Mouse (Mus musculus) cerebellum, adult 8-10 months (tissue): ENCODE results near the gene Dcaf7.
"Not testable (repeated sequence)": the region's sequence is repeated elsewhere in the genome, so short reads cannot be mapped to it uniquely, and the experiment has no call there.

Experiments
- DNase-seq: peaks from one replicate; pipeline ENCODE4 v3.0.0; 2022

Gene Dcaf7

DNA sequence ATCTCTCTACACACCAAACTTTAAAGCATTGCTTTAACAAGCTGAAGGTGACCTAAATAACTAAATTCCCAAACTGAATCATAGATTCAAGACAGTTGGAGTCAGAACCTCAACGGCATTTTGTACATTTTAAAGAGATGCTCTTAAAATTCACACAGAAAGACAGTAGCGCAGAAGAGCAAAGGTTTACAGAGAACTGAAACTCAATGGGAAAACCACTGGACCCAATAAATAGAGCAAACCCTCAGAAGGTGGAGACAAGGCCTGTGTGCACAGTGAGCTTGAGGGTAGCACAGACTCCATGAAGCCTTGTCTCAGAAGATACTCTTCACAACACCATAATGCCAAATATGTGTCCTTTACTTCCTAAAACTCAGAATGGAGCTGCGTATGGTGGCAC, 9.1 kb downstream of the Dcaf7 start:
- DNase-seq = no peak

DNA sequence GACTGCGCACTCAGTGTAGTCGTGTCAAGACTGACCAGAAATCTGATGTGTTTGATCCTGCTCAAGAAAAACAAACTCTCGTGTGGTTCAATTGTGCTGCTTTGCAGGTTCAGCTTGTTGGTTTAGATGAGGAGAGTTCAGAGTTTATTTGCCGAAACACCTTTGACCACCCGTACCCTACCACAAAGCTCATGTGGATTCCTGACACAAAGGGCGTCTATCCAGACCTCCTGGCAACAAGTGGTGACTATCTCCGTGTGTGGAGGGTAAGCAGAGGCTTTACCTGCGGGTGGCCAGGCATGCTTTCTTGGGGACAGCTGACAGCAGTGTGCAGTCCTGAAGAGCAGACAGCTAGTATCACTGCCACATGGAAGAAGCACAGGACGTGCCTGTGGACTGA, 9.9 kb downstream of the Dcaf7 start:
- no peak for DNase-seq

DNA sequence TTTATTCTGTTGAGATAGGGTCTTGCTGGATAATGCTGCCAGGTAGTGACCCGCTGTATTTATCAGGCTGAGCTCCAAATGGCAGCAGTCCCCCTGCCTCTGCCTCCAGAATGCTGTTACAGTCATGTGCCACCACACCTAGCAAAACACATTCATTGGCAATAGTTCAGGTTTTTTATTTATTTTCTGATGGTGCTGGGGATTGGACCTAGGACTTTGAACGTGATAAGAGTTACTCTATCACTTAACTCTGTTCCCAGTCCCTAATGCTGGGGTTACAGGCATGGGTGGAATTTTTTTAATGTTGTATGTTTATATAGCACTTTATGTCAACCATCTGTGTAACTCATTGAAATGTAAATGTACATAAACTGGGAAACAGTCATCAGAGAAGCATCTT, 17.2 kb downstream of the Dcaf7 start:
- DNase-seq = no peak

DNA sequence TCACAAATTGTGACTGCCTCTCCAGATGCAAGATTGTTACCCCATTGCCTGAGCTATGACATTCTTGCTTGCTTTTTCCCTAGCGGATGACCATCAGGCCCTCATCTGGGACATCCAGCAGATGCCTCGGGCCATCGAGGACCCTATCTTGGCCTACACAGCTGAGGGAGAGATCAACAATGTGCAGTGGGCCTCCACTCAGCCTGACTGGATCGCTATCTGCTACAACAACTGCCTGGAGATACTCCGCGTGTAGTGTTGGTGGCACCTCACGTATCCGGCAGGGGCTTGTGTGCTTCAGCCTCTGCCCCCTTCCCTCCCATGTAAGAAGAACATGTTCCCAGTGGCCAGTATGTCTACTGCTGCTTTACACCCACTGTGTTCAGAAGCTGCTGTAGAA, 17.9 kb downstream of the Dcaf7 start:
- DNase-seq = no peak

DNA sequence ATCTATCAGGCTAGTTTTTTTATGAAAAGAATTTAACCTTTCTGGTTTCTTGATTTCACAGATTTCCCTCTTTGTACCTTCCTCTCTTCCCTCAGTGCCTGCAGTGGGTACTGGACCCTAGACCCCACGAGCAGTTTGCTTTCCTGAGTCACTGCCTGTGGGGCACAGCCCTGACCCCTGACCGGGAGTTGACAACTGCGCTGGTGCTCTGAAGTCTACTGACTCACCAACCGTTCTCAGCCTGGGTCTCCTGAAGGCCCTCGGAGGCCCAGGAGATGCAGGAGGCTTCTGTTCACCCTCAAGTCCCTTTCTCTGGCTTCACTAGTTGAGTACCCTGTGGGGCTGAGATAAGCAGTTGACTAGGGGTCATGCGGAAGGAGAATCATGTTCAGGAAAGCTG, 18.7 kb downstream of the Dcaf7 start:
- no peak for DNase-seq

DNA sequence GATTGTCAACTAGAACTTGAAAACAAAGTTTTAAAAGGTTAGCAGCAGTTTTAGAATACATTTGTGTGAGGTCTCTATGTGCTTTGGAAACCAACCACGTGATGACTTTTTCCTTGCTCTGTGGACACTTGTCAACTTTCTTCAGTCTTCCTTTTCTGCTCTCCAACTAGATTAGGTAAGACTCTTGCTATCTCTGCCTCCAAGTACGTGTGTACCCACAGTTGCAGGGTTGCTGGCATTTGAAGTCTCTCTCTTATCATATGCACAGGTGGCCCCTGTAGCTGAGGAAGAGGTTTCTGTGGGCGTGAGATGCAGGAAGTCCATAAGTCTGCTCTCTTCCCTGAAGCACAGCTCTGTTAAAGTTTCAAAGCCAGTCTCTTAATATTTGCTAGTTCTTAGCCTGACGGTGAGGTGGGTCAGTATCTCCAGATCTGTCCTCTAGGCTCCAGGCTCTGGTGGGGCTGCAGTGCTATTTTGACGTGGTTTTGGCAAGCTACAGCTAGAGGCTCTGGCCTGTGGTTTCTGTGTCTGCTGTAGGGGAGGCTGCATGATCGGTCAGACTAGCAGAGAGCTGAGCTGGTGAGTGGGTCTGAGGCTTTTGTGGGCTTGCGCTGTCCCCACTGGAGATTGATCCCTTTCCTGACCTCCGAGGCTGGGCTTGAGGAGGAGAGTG, 20.3 kb downstream of the Dcaf7 start:
- DNase-seq = no peak

DNA sequence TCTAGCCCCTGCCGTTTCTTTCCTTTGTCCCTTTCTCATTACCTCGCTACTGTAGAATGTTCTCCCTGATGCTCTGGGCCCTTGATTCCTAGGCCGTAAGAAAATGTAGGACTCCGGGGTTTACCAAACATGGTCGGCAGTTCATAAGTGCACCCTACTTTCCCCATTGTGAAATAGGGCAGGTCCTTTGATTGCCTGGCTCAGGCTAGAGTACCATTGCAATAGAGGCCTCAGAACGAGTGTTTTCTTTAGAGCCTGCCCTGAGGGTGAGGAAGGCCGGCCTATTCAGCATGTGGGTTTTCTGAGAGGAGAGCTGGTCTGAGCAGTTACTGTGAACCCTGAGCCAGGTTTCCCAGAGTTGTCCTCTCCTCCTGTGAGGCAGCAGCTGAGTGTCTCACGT, 21.3 kb downstream of the Dcaf7 start:
- DNase-seq = no peak

DNA sequence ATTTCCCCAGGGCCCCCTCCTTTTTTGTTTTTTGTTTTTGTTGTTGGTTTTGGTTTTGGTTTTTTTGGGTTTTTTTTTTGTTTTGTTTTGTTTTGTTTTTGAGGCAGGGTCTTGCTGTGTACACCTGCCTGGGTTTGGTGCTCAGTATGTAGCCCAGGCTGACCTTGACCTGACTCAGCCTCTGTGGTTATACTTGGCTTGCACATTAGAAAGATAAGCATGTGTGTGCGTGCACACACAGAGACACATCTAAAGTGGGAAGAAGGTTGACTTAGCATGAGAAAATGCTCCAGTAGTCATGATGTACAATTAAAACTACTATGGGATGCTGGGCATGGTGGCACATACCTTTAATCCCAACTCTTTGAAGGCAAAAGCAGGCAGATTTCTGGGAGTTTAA, 23.9 kb downstream of the Dcaf7 start:
- DNase-seq = no peak

DNA sequence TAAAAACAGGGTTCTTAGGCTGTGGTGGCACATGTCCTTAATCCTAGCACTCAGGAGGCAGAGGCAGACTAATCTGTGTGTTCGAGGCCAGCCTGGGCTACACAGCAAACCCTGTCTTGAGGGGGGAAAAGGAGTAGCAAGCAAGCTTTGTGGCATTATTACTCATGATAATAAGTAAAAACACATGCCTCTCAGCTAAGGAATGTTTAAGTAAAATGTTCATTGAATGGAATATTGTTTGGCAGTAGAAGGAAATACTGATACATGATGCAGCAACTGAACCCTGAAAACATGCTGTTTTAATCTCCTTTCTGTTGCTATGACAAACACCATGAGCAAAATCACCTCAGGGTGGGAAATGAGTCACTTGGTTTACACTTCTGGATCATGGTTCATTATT, 24.6 kb downstream of the Dcaf7 start:
- DNase-seq = no peak

DNA sequence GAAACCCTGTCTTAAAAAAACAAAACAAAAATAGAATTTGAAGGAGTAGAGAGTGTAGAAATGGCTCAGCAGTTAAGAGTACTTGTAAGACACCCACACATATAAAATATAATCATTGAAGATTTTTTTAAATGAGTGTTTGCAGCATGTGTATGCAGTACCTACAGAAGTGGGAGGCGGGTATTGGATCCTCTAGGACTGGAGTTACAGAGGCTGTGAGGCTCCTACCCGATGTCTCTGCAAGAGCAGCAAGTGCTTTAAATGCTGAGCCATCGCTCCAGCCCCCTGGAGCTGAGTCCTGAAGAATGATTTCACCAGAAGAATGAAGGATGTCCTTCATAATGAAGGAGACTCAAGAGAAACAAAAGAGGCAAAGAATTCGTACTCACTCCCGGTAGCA, 27.1 kb downstream of the Dcaf7 start:
- DNase-seq = no peak

DNA sequence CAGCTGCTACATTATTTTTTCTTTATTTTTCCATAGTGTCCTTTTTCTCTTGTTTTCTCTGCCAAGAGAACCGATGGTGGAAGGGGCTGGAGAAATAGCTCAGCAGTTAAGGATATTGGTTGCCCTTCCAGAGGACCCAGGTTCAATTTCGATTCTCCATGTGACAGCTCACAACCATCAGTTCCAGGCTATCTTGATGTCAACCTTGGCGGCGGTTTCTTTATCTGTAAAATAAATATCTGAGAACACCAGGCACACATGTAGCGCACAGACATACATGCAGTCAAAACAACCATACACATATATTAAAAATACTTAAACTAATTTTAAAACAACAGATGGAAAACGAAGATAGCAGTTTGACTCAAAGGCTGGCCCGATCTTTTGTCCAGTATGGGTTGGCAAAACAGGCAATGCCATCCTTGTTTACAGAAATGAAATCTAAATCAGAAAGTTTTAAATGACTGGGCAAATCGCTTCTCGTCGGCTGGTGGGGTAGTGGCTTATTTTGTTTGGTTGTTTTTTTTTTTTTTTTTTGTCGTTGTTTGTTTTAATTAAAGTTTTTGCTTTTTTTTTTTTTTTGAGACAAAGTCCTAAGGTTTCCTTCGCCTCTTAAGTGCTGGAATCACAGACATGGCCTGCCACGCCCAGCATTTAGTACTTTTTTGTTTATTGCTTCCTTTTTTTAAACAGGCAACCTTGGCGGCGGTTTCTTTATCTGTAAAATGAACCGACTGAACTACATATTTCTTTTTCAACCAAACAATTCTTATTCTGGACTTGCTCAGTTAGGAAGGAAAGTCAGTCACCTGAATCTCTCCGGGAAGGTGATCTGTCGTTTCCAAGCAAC, 28.6 kb downstream of the Dcaf7 start:
- no peak for DNase-seq

DNA sequence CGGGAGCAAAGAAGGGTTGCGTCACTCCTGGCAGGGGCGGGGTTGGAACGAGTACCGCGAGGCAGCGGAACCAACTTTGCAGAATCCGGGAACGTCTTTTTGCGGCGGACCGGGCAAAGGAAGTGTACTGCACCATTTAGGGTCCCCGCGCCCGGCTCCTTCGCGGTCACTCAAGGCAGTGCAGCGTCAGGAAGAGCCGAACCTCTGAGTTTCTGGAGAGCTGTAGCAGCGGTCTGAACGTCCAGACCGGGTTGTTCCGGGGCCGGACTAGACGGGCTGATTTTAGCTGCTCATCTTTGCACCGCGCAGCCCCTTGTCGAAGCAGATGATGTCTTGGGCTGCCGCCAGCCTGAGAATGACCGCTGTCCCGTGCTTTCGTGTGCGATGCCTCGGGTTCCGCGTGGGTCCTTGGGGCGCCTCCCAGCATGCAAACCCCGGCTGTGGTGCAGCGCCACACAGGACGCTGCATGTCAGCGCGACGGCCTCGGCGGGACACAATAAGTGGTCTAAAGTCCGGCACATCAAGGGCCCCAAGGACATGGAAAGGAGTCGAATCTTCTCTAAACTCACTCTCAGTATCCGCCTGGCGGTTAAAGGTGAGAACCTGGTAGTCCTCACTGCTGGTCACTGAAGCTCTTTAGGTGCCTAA, 29.4 kb downstream of the Dcaf7 start, which contains the start of gene Taco1:
Gene Taco1, plus strand, starts transcription at position 139 of the 649 bp plus-strand sequence.
- peak; percentile 94 for DNase-seq

DNA sequence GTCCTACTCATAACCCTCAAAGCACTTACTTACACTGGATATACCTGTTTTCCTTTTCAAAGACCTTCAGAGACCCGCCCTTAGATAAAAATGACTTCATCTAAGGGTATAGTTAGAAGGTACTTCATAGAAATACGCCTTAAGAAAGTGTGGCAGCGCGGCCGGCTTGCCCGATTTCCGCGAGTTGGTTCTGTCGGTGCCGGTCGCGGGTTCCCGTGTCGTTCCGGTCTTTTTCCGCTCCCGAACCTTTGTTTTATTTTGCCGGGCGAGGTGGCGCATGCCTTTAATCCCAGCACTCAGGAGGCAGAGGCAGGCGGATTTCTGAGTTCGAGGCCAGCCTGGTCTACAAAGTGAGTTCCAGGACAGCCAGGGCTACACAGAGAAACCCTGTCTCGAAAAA, 29.9 kb downstream of the Dcaf7 start:
- not testable (repeated sequence) for DNase-seq

DNA sequence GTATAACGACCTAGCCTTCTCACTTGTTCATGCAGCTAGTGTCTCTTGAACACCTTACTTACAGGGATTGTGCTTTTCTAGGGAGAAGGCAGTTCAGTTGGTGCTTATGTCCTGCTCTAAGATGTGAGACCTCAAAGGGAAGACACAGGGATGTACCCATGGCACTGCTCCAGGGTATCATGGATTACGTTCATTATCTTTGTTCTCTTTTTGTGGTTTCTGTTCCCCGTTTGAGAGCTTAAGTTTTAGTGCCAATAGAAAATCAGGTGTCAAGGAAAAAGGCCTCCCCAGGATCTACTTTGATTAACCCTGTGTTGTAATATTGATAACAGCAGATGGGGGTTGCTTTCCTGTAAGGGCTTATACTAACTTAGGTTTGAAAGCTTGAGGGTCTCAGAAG, 37.1 kb downstream of the Dcaf7 start:
- DNase-seq = no peak

DNA sequence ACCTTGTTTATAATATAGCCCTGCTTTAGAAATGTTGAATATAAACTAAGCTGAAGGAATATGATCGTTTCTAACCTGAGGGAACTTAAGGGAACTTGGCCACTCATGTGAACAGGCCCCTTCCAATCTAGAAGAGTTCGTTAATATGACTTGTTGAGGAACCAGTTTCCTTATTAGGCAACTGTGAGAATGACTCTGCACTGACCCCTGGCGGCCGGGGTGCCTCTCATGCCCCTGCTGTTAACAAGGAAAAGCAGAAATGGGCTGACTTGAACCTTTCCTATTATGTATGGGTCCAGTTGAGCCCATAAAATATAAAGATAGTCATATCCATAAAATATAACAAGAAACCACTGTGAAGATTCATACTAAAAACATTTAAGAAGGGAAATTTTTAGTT, 39.6 kb downstream of the Dcaf7 start:
- peak; percentile 61 for DNase-seq

DNA sequence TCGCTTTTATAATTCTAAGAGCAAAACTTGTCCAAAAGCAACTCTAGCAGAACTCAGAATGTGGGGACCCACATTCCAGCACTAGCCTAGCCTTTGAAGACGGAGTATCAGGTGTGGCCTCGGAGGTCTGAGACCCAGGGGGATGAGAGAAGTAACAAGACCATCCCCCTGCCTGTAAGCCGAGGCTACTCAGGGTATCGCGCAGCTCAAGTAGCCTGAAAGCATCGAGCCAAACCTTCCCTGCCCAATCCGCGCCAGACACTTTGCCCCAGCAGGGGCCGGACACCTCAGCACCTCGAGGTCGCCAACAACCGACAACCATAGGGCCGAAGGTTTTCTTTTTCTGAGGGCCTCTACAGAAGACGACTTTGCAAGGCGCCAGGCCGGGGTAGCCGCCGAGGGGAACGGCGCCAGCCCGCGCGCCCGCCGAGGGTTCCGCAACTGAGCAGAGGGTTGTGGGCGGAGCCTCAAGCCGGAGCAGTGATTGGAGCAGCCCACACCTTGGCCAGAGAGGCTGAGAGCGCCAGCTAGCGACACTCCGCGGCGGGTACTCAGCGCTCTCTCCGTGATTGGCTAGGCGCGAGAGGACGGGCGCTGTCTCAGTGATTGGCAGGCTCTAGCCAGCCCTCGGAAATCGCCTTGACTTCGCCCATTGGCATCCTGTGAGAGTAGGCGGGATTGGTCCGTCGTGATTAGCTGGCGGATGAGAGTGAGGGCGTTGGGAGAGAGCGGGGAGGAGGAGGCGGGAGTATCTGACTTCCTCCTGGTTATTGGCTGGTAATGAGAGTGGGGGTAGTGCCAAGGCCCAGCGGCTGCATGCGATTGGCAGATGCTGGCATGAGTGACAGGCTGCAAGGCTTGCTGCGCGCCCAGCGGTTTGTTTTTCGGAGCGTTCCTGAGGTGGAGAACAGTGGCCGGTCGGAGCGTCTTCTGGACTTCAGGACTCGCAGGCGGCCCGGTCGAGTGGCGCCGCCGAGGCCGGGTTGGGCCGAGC, 47.3 kb downstream of the Dcaf7 start, which contains the start of gene Map3k3:
Gene Map3k3, plus strand, starts transcription at position 906 of the 994 bp plus-strand sequence.
- peak; percentile 99 for DNase-seq

DNA sequence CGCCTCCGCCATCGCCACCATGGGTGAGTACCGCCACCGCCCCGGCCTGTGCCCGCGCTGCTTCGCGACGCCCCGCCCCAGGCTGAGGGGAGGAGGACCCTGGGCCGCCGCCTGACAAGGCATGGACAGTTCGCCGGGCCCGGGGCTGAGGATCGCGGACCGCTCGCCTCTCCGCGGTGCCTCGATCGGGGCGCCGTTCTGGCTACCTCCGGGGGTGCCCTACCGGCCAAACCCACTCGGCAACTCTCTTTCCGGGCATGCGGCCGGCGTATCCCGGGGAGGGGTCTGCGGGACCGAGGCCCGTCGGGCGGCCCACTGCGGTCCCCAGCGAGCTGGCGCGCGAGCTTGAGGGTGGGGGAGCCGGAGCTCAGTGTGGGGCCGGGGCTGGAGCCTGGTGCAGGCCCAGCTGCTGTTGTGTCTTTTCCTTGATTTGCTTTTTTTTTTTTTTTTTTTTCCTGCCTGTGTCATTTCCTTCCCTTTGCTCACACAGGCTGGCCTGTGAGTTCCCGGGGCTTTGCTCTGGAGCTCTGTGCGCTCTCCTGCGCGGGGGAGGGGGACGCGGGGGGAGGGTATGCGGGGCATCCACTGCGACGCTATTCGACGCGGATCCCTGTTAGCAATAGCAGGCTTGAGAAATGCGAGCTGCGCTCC, 48.4 kb downstream of the Dcaf7 start:
- peak; percentile 64 for DNase-seq

DNA sequence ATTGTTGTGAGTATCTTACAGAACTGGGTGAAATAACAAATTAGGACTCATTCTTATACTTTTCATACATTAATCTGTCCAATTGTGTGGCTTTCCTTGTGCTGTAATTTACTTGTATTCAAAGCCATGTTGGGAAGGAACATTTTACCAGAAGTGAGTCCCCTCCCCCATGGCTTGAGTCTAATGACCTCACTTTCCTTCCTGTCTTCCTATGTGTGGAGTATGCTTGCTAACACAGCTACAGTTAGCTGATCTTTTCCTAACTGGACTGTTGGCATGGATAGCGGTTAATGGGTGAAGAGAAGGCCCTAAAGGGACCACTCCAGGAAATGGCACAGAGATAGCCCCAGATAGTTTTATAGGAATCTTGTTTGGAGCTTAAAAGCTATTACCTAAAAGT, 61.6 kb downstream of the Dcaf7 start:
- DNase-seq = no peak

DNA sequence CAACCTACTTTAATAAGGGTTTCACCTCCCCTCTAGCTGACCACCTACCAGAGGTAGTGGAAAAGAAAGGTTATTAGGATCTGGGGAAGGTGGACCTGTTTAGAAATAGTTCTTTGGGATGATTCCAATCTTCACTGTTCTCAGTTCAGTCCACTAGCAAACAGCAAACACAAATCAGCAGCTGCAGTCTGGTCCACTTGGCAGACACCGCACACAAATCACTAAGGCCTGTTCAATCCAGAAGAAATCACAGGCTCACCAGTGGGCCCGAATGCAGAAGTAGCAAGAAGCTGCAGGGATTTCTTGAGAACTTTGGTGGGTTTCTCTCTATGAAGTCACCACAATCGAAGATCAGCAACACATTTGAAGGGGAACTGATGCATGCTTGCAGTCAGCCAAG, 66.2 kb downstream of the Dcaf7 start:
- DNase-seq = no peak

DNA sequence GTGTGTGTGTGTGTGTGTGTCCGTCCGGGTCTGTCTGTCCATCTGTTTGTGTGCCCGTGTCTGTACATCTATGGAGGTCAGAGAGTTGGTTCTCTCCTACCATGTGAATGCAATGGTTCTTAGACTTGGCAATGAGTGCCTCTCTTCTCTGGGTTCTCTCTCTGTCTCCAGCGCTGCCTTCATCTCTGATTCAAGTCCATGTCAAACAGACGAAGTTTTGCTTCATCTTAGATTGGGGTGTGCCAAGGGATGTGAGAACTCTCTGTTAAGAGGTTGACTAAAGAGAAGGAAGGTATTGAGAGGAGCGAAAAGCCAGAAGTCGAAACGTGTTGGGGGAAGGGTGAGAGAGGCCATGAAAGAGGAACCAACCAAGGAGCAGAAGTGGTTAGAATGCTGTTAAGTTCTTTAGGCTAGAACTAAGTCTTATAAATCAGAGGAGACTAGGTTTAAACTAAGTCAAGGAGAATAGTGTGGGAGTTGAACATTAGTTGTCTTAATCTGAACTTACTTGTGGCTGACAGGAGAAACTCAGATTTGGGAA, 69.4 kb downstream of the Dcaf7 start:
- DNase-seq = no peak
